Mouse (Mus musculus): ENCODE measurements around the gene Myo16.

DNA sequence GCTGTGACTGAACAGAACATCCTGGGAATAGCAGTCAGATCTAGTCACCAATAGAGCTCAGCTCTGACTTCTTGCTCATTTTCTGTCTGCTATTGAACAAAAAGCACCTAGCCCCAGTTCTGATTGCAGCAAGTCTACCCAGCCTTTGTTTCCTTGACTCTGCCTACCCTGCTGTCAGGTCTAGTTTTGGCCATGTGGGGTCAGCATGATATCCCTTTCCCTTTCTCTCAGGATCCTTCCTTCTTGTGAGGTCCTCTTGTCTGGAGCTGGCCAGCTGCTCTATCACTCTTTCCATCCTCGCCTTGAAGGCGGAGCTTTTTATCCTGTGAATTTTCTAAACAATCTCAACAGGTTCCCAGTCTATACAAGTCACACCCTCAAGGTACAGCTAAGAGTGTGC is 459.7 kb downstream of the Myo16 start:
- TF ChIP-seq GATA1 (IDR thresholded peaks at IDR 0.05; ENCODE audit: low read length) (no peak), TAL1 (IDR thresholded peaks at IDR 0.05; ENCODE audit: low read length) (no peak)

All from erythroblast, embryonic 14.5 days (primary cell).